Mouse (Mus musculus): ENCODE data around the gene Ccpg1.

The Ccpg1 gene

GRCm38 (mm10) chr9:72996806-72997205 lies 11.6 kb downstream of the Ccpg1 start:
- no peak for DNase-seq

- no peak for DNase-seq
These were observed 15.3 kb downstream of the Ccpg1 start for GRCm38 (mm10) chr9:73000487-73000886.

GRCm38 (mm10) chr9:73001314-73002011 lies 16.2 kb downstream of the Ccpg1 start:
- no peak for DNase-seq

- DNase-seq: no peak
These were observed 16.9 kb downstream of the Ccpg1 start for GRCm38 (mm10) chr9:73002177-73002576.

GRCm38 (mm10) chr9:73004076-73004475 lies 18.8 kb downstream of the Ccpg1 start:
- DNase-seq: no peak

GRCm38 (mm10) chr9:73005106-73005505 lies 19.9 kb downstream of the Ccpg1 start:
- no peak for DNase-seq

- no peak for DNase-seq
These were observed 20.9 kb downstream of the Ccpg1 start for GRCm38 (mm10) chr9:73006175-73006574.

GRCm38 (mm10) chr9:73008384-73008783 lies 23.2 kb downstream of the Ccpg1 start:
- no peak for DNase-seq

GRCm38 (mm10) chr9:73012629-73013028 lies 27.4 kb downstream of the Ccpg1 start:
- no peak for DNase-seq

GRCm38 (mm10) chr9:73014724-73015123 lies 29.5 kb downstream of the Ccpg1 start:
- no peak for DNase-seq

GRCm38 (mm10) chr9:73019841-73020240 lies 34.6 kb downstream of the Ccpg1 start:
- no peak for DNase-seq

GRCm38 (mm10) chr9:73020566-73021097 lies 35.4 kb downstream of the Ccpg1 start:
- no peak for DNase-seq

GRCm38 (mm10) chr9:73025818-73026636 lies 40.8 kb downstream of the Ccpg1 start:
- DNase-seq: no peak

- DNase-seq: no peak
These were observed 45.2 kb downstream of the Ccpg1 start for GRCm38 (mm10) chr9:73030443-73030842.

- DNase-seq: no peak
These were observed 46.2 kb downstream of the Ccpg1 start for GRCm38 (mm10) chr9:73031421-73031820.

- no peak for DNase-seq
These were observed 48.2 kb downstream of the Ccpg1 start for GRCm38 (mm10) chr9:73033406-73033805.

- DNase-seq: peak; percentile 97
These were observed 54.2 kb downstream of the Ccpg1 start for GRCm38 (mm10) chr9:73039222-73039945.

- DNase-seq: no peak
These were observed 54.9 kb downstream of the Ccpg1 start, which contains the start of gene Pigb for GRCm38 (mm10) chr9:73040080-73040479. Gene Pigb (minus strand): TSS chr9:73040378.

- DNase-seq: peak; percentile 93
These were observed 59.2 kb downstream of the Ccpg1 start, which contains the start of gene Rab27a for GRCm38 (mm10) chr9:73044146-73045079. Gene Rab27a (plus strand): TSS chr9:73044854.

GRCm38 (mm10) chr9:73045204-73045603 lies 60.0 kb downstream of the Ccpg1 start:
- peak; percentile 24 for DNase-seq

- DNase-seq: no peak
These were observed 60.5 kb downstream of the Ccpg1 start for GRCm38 (mm10) chr9:73045711-73046110.

- no peak for DNase-seq
These were observed 62.7 kb downstream of the Ccpg1 start for GRCm38 (mm10) chr9:73047906-73048305.
